Mouse (Mus musculus): ENCODE measurements around the gene Irx3. TPM values are rescaled to one million over a fixed set of nuclear protein-coding genes. Genes with fewer than 3 reads are reported as not detected.
A peak's percentile ranks its signal among the peaks of the same experiment; 100 is the strongest.

The Irx3 gene
- polyA plus RNA-seq, 1 experiment from 2014 or later = 16.1 TPM

DNA sequence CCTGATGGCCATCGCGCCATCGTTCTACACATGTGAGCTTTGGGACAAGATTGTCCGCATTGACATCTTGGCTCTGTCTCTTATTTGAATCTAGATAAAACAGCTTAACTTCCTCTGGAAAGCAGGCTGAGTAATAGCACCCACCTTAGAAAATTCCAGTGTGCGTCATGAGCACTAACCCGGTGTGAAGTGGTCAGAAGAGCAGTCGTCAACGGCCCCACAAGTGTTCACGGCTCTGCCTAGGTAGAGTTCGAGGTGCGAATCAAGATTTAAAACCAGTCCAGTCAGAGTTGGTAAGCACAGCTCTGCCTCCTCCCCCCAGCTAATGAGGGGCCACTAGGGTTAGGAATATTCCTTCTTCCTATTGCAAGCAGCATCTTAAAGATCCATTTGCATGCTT, 21.5 kb upstream of the Irx3 start:
- H3K4me3 ChIP-seq (ENCODE audit: low read depth, low read length) = no peak overlapping the region
- no peak for DNase-seq (ENCODE audit: low spot score)
- ATAC-seq (ENCODE audit: insufficient read depth, low FRiP score, low TSS enrichment) = no peak
- WGBS = 82% methylated on average over 11 of the region's 11 CpGs
- no peak overlapping the region for H3K4me2 ChIP-seq (ENCODE audit: low read depth)
- H3K27me3 ChIP-seq (ENCODE audit: control insufficient read depth, insufficient read depth, low read length) = no peaks in the 10 kb centered on the region
- H3K9ac ChIP-seq (ENCODE audit: low read length) = no peak overlapping the region
- H3K27ac ChIP-seq (ENCODE audit: low read depth, low read length) = no peak overlapping the region
- no peaks in the 10 kb centered on the region for H3K36me3 ChIP-seq (ENCODE audit: control insufficient read depth, insufficient read depth, low read length)
- no peaks in the 10 kb centered on the region for H3K9me3 ChIP-seq (ENCODE audit: control insufficient read depth, low read length)
- peaks cover 12% of the 10 kb centered on the region; the same call in 1 of the 2 replicates for H3K4me1 ChIP-seq (ENCODE audit: control insufficient read depth, insufficient read depth, low read length)

DNA sequence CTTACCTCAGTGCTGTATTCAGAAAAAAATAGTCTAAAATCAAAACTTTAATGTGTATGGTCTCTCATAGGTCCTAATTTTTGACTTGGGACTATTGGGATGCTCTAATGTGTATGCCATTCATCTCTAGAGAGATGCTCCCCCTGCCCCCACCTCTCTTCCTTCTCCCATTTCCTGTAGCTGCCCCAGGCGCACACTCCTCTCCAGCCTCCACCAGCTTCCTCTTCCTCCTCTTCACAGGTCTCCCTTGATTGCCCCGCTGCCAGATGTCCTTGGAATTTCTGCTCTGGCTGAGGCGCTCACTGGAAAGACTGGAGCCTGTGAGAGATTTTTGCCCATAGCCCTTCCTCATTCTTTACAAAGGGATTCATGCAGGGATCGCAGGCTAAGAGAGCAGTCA, 20.9 kb upstream of the Irx3 start:
- no peaks in the 10 kb centered on the region for H3K27me3 ChIP-seq (ENCODE audit: control insufficient read depth, insufficient read depth, low read length)
- DNase-seq (ENCODE audit: low spot score) (no peak), ATAC-seq (ENCODE audit: insufficient read depth, low FRiP score, low TSS enrichment) (no peak)
- H3K36me3 ChIP-seq (ENCODE audit: control insufficient read depth, insufficient read depth, low read length) = no peaks in the 10 kb centered on the region
- WGBS = 51% methylated on average over 4 of the region's 4 CpGs
- H3K4me1 ChIP-seq (ENCODE audit: control insufficient read depth, insufficient read depth, low read length) = peaks cover 18% of the 10 kb centered on the region; the same call in 1 of the 2 replicates
- H3K9me3 ChIP-seq (ENCODE audit: control insufficient read depth, low read length) = no peaks in the 10 kb centered on the region
- H3K27ac ChIP-seq (ENCODE audit: low read depth, low read length) = no peak overlapping the region
- no peak overlapping the region for H3K9ac ChIP-seq (ENCODE audit: low read length)
- H3K4me2 ChIP-seq (ENCODE audit: low read depth) = no peak overlapping the region
- no peak overlapping the region for H3K4me3 ChIP-seq (ENCODE audit: low read depth, low read length)

DNA sequence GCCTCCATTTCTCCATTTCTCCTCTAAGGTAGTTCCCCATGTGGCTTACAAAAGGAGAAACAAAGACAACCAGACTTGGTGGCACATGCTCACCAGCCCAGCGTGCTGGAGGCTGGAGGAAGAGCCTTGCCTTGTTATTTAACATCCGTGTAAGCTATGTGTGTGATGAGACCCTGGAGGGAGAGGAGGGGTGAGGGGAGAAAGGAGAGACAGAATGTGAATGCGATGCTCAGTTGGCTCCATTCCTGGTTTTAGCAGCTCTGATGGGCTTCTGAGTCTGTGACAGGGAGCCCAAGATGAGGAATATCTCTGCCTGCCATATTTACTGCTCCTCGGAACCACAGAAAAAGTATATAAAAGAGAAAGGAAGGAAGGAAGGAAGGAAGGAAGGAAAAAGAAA, 20.1 kb upstream of the Irx3 start:
- H3K9ac ChIP-seq (ENCODE audit: low read length) = no peak overlapping the region
- no peaks in the 10 kb centered on the region for H3K27me3 ChIP-seq (ENCODE audit: control insufficient read depth, insufficient read depth, low read length)
- no peak overlapping the region for H3K27ac ChIP-seq (ENCODE audit: low read depth, low read length)
- WGBS = 31% methylated on average over 4 of the region's 4 CpGs
- DNase-seq (ENCODE audit: low spot score) = no peak
- no peaks in the 10 kb centered on the region for H3K36me3 ChIP-seq (ENCODE audit: control insufficient read depth, insufficient read depth, low read length)
- H3K4me2 ChIP-seq (ENCODE audit: low read depth) = no peak overlapping the region
- ATAC-seq (ENCODE audit: insufficient read depth, low FRiP score, low TSS enrichment) = no peak
- peaks cover 20% of the 10 kb centered on the region; the same call in 1 of the 2 replicates for H3K4me1 ChIP-seq (ENCODE audit: control insufficient read depth, insufficient read depth, low read length)
- H3K9me3 ChIP-seq (ENCODE audit: control insufficient read depth, low read length) = no peaks in the 10 kb centered on the region
- H3K4me3 ChIP-seq (ENCODE audit: low read depth, low read length) = no peak overlapping the region

DNA sequence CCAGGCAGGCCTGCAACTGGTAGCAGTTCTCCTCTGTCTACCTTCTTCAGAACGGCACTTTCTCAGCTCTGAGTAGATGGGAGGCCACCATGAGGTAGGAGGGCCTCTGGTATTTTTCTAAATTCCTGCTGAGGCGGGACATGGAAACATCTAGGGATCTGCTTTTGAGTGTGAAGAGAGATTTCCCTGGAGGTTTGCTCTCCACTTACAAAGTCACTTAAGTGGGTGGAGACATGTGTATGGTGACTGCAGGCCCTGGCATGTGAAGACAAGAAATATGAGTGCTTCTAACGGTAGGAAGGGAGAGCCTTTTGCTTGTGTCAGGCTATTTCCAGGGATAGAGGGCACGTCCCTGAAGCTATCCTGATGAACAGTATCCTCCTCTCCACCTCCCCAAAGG, 17.9 kb upstream of the Irx3 start:
- no peak for ATAC-seq (ENCODE audit: insufficient read depth, low FRiP score, low TSS enrichment)
- H3K27ac ChIP-seq (ENCODE audit: low read depth, low read length) = no peak overlapping the region

DNA sequence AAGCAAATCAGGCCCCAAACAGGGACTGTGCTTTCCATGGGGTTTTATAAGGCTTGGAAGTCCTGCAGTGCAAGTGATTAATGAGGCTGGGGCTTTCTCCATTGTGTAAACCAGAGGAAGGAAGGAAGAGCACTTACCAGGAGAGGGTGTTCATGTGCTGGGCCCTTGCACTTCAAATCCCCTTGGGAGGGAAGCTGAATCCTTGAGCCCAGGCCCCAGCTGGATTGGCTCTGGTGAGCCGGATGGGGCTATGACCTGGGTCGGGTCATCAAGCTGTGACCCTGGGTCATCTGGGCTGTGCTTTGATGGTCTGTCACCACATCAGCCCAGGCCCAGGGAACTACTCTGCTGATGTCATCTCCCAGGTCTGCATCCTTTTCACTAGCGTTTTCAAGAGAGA, 16.9 kb upstream of the Irx3 start:
- Histone ChIP-seq H3K27me3 (ENCODE audit: control insufficient read depth, insufficient read depth, low read length) (no peaks in the 10 kb centered on the region), H3K4me2 (ENCODE audit: low read depth) (no peak overlapping the region), H3K9me3 (ENCODE audit: control insufficient read depth, low read length) (no peaks in the 10 kb centered on the region), H3K4me1 (ENCODE audit: control insufficient read depth, insufficient read depth, low read length) (peaks cover 20% of the 10 kb centered on the region; the same call in 1 of the 2 replicates), H3K4me3 (ENCODE audit: low read depth, low read length) (no peak overlapping the region), H3K27ac (ENCODE audit: low read depth, low read length) (no peak overlapping the region), H3K36me3 (ENCODE audit: control insufficient read depth, insufficient read depth, low read length) (no peaks in the 10 kb centered on the region), H3K9ac (ENCODE audit: low read length) (no peak overlapping the region)
- WGBS = 3% methylated on average over 3 of the region's 3 CpGs
- DNase-seq (ENCODE audit: low spot score) (peak; percentile 22), ATAC-seq (ENCODE audit: insufficient read depth, low FRiP score, low TSS enrichment) (no peak)

More for the DNA sequence above, 17.9 kb upstream of the Irx3 start:
- no peak for DNase-seq (ENCODE audit: low spot score)
- Histone ChIP-seq H3K27me3 (ENCODE audit: control insufficient read depth, insufficient read depth, low read length) (no peaks in the 10 kb centered on the region), H3K9ac (ENCODE audit: low read length) (no peak overlapping the region), H3K4me2 (ENCODE audit: low read depth) (no peak overlapping the region), H3K4me3 (ENCODE audit: low read depth, low read length) (no peak overlapping the region), H3K4me1 (ENCODE audit: control insufficient read depth, insufficient read depth, low read length) (peaks cover 20% of the 10 kb centered on the region; the same call in 1 of the 2 replicates), H3K9me3 (ENCODE audit: control insufficient read depth, low read length) (no peaks in the 10 kb centered on the region), H3K36me3 (ENCODE audit: control insufficient read depth, insufficient read depth, low read length) (no peaks in the 10 kb centered on the region)
- WGBS = 72% methylated on average over 4 of the region's 4 CpGs

DNA sequence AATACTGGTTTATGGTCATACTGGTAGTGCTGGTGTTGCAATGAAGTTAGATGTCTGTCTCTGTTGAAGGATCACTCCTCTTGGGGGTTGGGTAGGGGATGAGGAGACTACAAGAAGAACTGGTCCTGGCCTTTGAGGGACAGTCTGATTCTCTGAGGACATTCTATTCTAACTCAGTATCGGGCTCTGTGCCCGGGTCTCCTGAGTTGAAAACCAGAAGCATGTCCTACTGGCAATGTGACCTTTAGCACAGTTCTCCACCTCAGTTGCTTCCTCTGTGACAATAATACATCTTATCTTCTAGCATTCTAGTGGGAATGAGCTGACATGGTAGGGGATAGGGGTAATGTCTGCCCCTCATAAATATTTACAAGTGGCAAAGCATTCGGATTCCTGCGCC, 12.2 kb upstream of the Irx3 start:
- Histone ChIP-seq H3K9ac (ENCODE audit: low read length) (no peak overlapping the region), H3K4me1 (ENCODE audit: control insufficient read depth, insufficient read depth, low read length) (peaks cover 14% of the 10 kb centered on the region; the same call in 1 of the 2 replicates), H3K4me2 (ENCODE audit: low read depth) (no peak overlapping the region), H3K4me3 (ENCODE audit: low read depth, low read length) (no peak overlapping the region), H3K27me3 (ENCODE audit: control insufficient read depth, insufficient read depth, low read length) (0 out of 2 replicates have a peak, but pooled peaks cover 2% of the 10 kb centered on the region), H3K27ac (ENCODE audit: low read depth, low read length) (no peak overlapping the region), H3K36me3 (ENCODE audit: control insufficient read depth, insufficient read depth, low read length) (no peaks in the 10 kb centered on the region), H3K9me3 (ENCODE audit: control insufficient read depth, low read length) (no peaks in the 10 kb centered on the region)
- no peak for ATAC-seq (ENCODE audit: insufficient read depth, low FRiP score, low TSS enrichment)
- DNase-seq (ENCODE audit: low spot score) = no peak
- 97% methylated on average over 4 of the region's 4 CpGs for whole genome bisulfite sequencing

DNA sequence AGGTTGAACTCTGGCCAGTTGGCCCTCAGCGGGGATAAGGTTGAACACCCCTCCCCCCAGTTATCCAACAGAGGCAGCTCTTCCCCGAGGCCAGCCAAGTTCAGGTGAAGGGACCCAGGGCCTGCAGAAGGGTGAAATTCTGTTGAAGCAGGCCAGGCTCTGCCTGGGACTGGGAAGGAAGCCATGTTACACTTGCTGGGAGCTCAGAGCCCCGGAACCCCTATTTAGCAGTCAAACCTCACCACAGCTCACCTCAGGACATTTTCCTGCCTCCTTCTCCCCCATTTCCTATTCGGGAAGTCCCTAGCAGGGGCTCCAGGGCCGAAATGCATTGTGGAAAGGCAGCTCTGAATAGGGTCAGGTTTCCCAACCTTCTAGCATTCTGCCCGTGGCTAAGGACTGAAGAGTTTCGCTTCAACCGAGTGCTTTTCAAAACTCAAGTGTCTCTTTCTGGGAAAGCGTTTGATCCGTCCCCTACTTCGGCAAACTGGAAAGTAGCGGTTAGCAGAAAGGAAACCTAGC, 4.9 kb upstream of the Irx3 start:
- ATAC-seq (ENCODE audit: insufficient read depth, low FRiP score, low TSS enrichment) (no peak), DNase-seq (ENCODE audit: low spot score) (peak; percentile 48)
- H3K27ac ChIP-seq (ENCODE audit: low read depth, low read length) = no peak overlapping the region; the same call in 1 of the 2 replicates
- H3K4me2 ChIP-seq (ENCODE audit: low read depth) = peak overlapping the region; percentile 59
- 4% methylated on average over 12 of the region's 12 CpGs for WGBS
- H3K27me3 ChIP-seq (ENCODE audit: control insufficient read depth, insufficient read depth, low read length) = peaks cover 25% of the 10 kb centered on the region
- no peaks in the 10 kb centered on the region for H3K36me3 ChIP-seq (ENCODE audit: control insufficient read depth, insufficient read depth, low read length)
- H3K4me3 ChIP-seq (ENCODE audit: low read depth, low read length) = peak overlapping the region; percentile 33
- H3K9ac ChIP-seq (ENCODE audit: low read length) = peak overlapping the region; percentile 35
- no peaks in the 10 kb centered on the region for H3K9me3 ChIP-seq (ENCODE audit: control insufficient read depth, low read length)
- peaks cover 40% of the 10 kb centered on the region for H3K4me1 ChIP-seq (ENCODE audit: control insufficient read depth, insufficient read depth, low read length)

DNA sequence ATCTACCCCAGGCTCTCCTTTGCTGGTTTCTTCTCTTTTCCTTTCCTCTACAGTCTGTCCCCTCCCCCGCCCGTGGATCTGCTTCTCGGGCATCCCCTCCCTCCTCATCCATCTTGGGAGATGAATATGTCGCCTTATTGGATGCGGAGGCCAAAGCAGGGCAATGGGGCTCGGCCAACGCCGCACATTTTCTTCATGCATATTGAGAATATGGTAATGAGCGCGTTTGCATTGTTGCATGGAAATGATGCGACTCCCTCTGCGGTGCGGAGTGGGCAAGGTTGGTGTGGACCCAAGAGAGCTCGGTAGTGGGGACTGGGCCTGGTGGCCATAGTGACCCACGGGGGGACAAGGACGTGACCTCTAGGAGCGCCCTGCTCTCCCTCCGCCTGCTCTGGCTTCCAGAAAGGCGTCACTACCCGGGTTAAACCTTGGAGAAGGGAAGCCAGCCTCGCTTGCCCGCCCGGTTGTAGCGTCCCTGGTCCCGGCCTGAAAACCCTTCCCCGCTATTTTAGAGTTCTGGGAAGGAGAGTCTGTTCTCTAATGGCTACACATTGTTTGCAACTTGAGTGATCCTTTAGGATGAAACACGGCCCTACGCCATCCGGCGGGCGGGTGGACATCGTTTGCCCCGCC, 4.3 kb upstream of the Irx3 start:
- ATAC-seq (ENCODE audit: insufficient read depth, low FRiP score, low TSS enrichment) (peak; percentile 20; the same call in 1 of the 2 replicates), DNase-seq (ENCODE audit: low spot score) (peak; percentile 77)
- H3K27me3 ChIP-seq (ENCODE audit: control insufficient read depth, insufficient read depth, low read length) = peaks cover 25% of the 10 kb centered on the region
- H3K27ac ChIP-seq (ENCODE audit: low read depth, low read length) = no peak overlapping the region; the same call in 1 of the 2 replicates
- peak overlapping the region; percentile 33 for H3K4me3 ChIP-seq (ENCODE audit: low read depth, low read length)
- peaks cover 40% of the 10 kb centered on the region for H3K4me1 ChIP-seq (ENCODE audit: control insufficient read depth, insufficient read depth, low read length)
- peak overlapping the region; percentile 59 for H3K4me2 ChIP-seq (ENCODE audit: low read depth)
- H3K9me3 ChIP-seq (ENCODE audit: control insufficient read depth, low read length) = no peaks in the 10 kb centered on the region
- peak overlapping the region; percentile 35 for H3K9ac ChIP-seq (ENCODE audit: low read length)
- WGBS = under 1% methylated on average over 33 of the region's 33 CpGs
- H3K36me3 ChIP-seq (ENCODE audit: control insufficient read depth, insufficient read depth, low read length) = no peaks in the 10 kb centered on the region

DNA sequence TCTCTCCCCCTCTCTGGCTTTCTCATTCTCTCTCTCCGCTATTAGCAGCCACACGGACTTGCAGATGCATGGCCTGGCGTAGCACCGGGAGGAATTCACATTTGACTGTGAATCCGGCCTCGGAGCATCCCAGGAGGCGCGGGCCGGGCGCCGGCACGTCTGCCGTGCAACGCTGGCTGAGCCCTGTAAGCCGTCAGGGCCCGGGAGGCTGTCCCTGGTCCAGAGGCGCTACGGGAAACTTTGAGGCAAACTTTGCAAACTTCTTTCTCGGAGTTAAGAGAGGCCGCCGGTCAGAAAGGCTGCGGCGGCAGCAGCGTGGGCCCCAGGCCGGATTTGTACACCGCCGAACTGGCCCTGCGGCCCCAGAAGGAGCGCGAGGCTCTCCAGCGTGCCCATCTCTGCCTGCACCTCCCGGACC, 3.4 kb upstream of the Irx3 start:
- Histone ChIP-seq H3K36me3 (ENCODE audit: control insufficient read depth, insufficient read depth, low read length) (no peaks in the 10 kb centered on the region), H3K4me1 (ENCODE audit: control insufficient read depth, insufficient read depth, low read length) (peaks cover 40% of the 10 kb centered on the region), H3K9me3 (ENCODE audit: control insufficient read depth, low read length) (no peaks in the 10 kb centered on the region), H3K9ac (ENCODE audit: low read length) (peak overlapping the region; percentile 63), H3K27ac (ENCODE audit: low read depth, low read length) (peak overlapping the region; percentile 77), H3K4me3 (ENCODE audit: low read depth, low read length) (peak overlapping the region; percentile 33), H3K4me2 (ENCODE audit: low read depth) (peak overlapping the region; percentile 59), H3K27me3 (ENCODE audit: control insufficient read depth, insufficient read depth, low read length) (peaks cover 25% of the 10 kb centered on the region)
- WGBS = under 1% methylated on average over 32 of the region's 32 CpGs
- peak; percentile 70 for DNase-seq (ENCODE audit: low spot score)
- ATAC-seq (ENCODE audit: insufficient read depth, low FRiP score, low TSS enrichment) = no peak
